Mouse (Mus musculus) olfactory bulb, adult 2 months (tissue): ENCODE data around the gene Ptpdc1.

Experiments used
- CTCF ChIP-seq: fragments of 200-500 bp; IDR thresholded peaks from 2 replicates; pipeline ENCODE4 v1.5.1; 2012; ENCODE audit warnings: low read depth, mild to moderate bottlenecking, low read length, moderate library complexity; ENCODE audit not compliant: insufficient read depth
- POLR2A ChIP-seq: fragments of 200-500 bp; IDR thresholded peaks from 2 replicates; pipeline ENCODE4 v1.6.1; 2012; ENCODE audit warnings: mild to moderate bottlenecking, low read depth, low read length, moderate library complexity; ENCODE audit not compliant: insufficient read depth

DNA sequence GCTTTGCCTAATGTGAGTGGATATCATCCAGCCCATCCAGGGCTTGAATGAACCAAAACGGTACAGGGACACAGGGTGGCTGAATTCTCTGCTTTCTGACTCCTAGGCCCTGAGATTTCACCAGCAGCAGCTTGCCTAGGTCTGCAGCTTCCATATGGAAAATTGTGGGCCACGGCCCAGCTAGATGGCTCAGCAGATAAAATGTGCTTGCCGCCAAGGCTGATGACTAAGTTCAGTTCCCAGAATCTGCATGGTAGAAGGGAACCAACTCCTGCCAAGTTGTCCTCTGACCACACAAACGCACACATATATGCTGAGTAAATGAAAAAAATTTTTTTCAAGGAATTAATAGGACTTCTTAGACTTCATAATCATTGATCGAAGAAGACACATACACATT is 77.2 kb downstream of the Ptpdc1 start:
- TF ChIP-seq POLR2A (no peak), CTCF (no peak)
